Mouse (Mus musculus): ENCODE data around the gene Olfr12.

- TF ChIP-seq CTCF (IDR thresholded peaks at IDR 0.05; ENCODE audit: insufficient read depth, low read length), result no peak
- TF ChIP-seq POLR2A (IDR thresholded peaks at IDR 0.05; ENCODE audit: borderline replicate concordance, extremely low read depth, low read depth, low read length), result peak; percentile 68; the same call in 1 of the 2 replicates
Measured at GRCm38 (mm10) chr1:92641514-92642272, 24.1 kb downstream of the Olfr12 start, which contains the start of gene Cops9.
